Mouse (Mus musculus) CD4-positive, CD25-positive, alpha-beta regulatory T cell, adult 2 months (primary cell): ENCODE data around the gene Ctnnbip1.
A peak's percentile ranks its signal among the peaks of the same experiment; 100 is the strongest.

Experiments
- DNase-seq: peaks from one replicate; pipeline ENCODE4 v3.0.0-alpha.2; 2012; ENCODE audit warnings: low read depth, low spot score

The Ctnnbip1 gene

GRCm38 (mm10) chr4:149561986-149562904 lies 44.2 kb downstream of the Ctnnbip1 start:
- DNase-seq, result peak; percentile 56

- DNase-seq, result no peak
Measured at GRCm38 (mm10) chr4:149562905-149563347, 44.9 kb downstream of the Ctnnbip1 start.

GRCm38 (mm10) chr4:149563941-149564361 lies 45.9 kb downstream of the Ctnnbip1 start:
- DNase-seq, result no peak

GRCm38 (mm10) chr4:149564452-149565407 lies 46.7 kb downstream of the Ctnnbip1 start:
- no peak for DNase-seq

- no peak for DNase-seq
Measured at GRCm38 (mm10) chr4:149567432-149568026, 49.5 kb downstream of the Ctnnbip1 start.

- no peak for DNase-seq
Measured at GRCm38 (mm10) chr4:149568622-149569021, 50.6 kb downstream of the Ctnnbip1 start.

- no peak for DNase-seq
Measured at GRCm38 (mm10) chr4:149569781-149570497, 51.9 kb downstream of the Ctnnbip1 start.

- no peak for DNase-seq
Measured at GRCm38 (mm10) chr4:149570498-149570863, 52.4 kb downstream of the Ctnnbip1 start.

- DNase-seq, result no peak
Measured at GRCm38 (mm10) chr4:149571209-149571608, 53.2 kb downstream of the Ctnnbip1 start.

- DNase-seq, result no peak
Measured at GRCm38 (mm10) chr4:149571651-149572149, 53.7 kb downstream of the Ctnnbip1 start.

- DNase-seq, result no peak
Measured at GRCm38 (mm10) chr4:149572446-149572845, 54.4 kb downstream of the Ctnnbip1 start.

GRCm38 (mm10) chr4:149572851-149573250 lies 54.8 kb downstream of the Ctnnbip1 start:
- DNase-seq, result no peak

GRCm38 (mm10) chr4:149574391-149574821 lies 56.4 kb downstream of the Ctnnbip1 start:
- no peak for DNase-seq

GRCm38 (mm10) chr4:149576061-149576460 lies 58.0 kb downstream of the Ctnnbip1 start:
- no peak for DNase-seq

- DNase-seq, result no peak
Measured at GRCm38 (mm10) chr4:149576993-149577548, 59.0 kb downstream of the Ctnnbip1 start.

GRCm38 (mm10) chr4:149578085-149578681 lies 60.1 kb downstream of the Ctnnbip1 start:
- no peak for DNase-seq

GRCm38 (mm10) chr4:149578831-149579230 lies 60.8 kb downstream of the Ctnnbip1 start:
- no peak for DNase-seq

GRCm38 (mm10) chr4:149585236-149585635 lies 67.2 kb downstream of the Ctnnbip1 start:
- DNase-seq, result no peak

- peak; percentile 70 for DNase-seq
Measured at GRCm38 (mm10) chr4:149586044-149586782, 68.2 kb downstream of the Ctnnbip1 start, which contains the start of gene Clstn1. Clstn1 (plus strand) TSS chr4:149586468.
